Mouse (Mus musculus): ENCODE results near the gene Gm17660. TPM values are rescaled to one million over a fixed set of nuclear protein-coding genes. Genes with fewer than 3 reads are reported as not detected.
"Not testable (repeated sequence)": the region's sequence is repeated elsewhere in the genome, so short reads cannot be mapped to it uniquely, and the experiment has no call there.

The Gm17660 gene
- polyA plus RNA-seq, 1 experiment from 2014 or later, result not detected

GRCm38 (mm10) chr5:104035824-104036223, 41.6 kb downstream of the Gm17660 start:
- WGBS, result 24% methylated on average over 1 of the region's 1 CpGs
- H3K36me3 ChIP-seq (ENCODE audit: control insufficient read depth, insufficient read depth, low read length), result no peaks in the 10 kb centered on the region
- H3K27ac ChIP-seq (ENCODE audit: low read length), result no peak overlapping the region
- H3K9ac ChIP-seq (ENCODE audit: low read length), result no peak overlapping the region
- H3K27me3 ChIP-seq (ENCODE audit: control insufficient read depth, insufficient read depth, low read depth, low read length), result no peaks in the 10 kb centered on the region
- no peak overlapping the region for H3K4me2 ChIP-seq (ENCODE audit: low read depth, low read length)
- H3K4me3 ChIP-seq (ENCODE audit: low read length), result no peak overlapping the region
- H3K4me1 ChIP-seq (replicated peaks; ENCODE audit: control insufficient read depth, insufficient read depth, low read length), result no peaks in the 10 kb centered on the region
- H3K9me3 ChIP-seq (ENCODE audit: control insufficient read depth, low read length), result no peaks in the 10 kb centered on the region
- ATAC-seq (ENCODE audit: low read depth), result no peak

GRCm38 (mm10) chr5:104035066-104035465, 42.3 kb downstream of the Gm17660 start:
- no peaks in the 10 kb centered on the region for H3K9me3 ChIP-seq (ENCODE audit: control insufficient read depth, low read length)
- H3K4me1 ChIP-seq (replicated peaks; ENCODE audit: control insufficient read depth, insufficient read depth, low read length), result no peaks in the 10 kb centered on the region
- no peak overlapping the region for H3K4me3 ChIP-seq (ENCODE audit: low read length)
- no peak for ATAC-seq (ENCODE audit: low read depth)
- no peaks in the 10 kb centered on the region for H3K27me3 ChIP-seq (ENCODE audit: control insufficient read depth, insufficient read depth, low read depth, low read length)
- H3K9ac ChIP-seq (ENCODE audit: low read length), result no peak overlapping the region
- no peaks in the 10 kb centered on the region for H3K36me3 ChIP-seq (ENCODE audit: control insufficient read depth, insufficient read depth, low read length)
- no peak overlapping the region for H3K27ac ChIP-seq (ENCODE audit: low read length)
- H3K4me2 ChIP-seq (ENCODE audit: low read depth, low read length), result no peak overlapping the region

GRCm38 (mm10) chr5:104032434-104033097, 44.8 kb downstream of the Gm17660 start:
- no peaks in the 10 kb centered on the region for H3K9me3 ChIP-seq (ENCODE audit: control insufficient read depth, low read length)
- H3K27ac ChIP-seq (ENCODE audit: low read length), result no peak overlapping the region
- H3K9ac ChIP-seq (ENCODE audit: low read length), result no peak overlapping the region
- WGBS, result 50% methylated on average over 2 of the region's 2 CpGs
- ATAC-seq (ENCODE audit: low read depth), result no peak
- no peaks in the 10 kb centered on the region for H3K36me3 ChIP-seq (ENCODE audit: control insufficient read depth, insufficient read depth, low read length)
- H3K4me3 ChIP-seq (ENCODE audit: low read length), result no peak overlapping the region
- no peak overlapping the region for H3K4me2 ChIP-seq (ENCODE audit: low read depth, low read length)
- no peaks in the 10 kb centered on the region for H3K4me1 ChIP-seq (replicated peaks; ENCODE audit: control insufficient read depth, insufficient read depth, low read length)
- no peaks in the 10 kb centered on the region for H3K27me3 ChIP-seq (ENCODE audit: control insufficient read depth, insufficient read depth, low read depth, low read length)

- no peak for ATAC-seq (ENCODE audit: low read depth)
- H3K27me3 ChIP-seq (ENCODE audit: control insufficient read depth, insufficient read depth, low read depth, low read length), result no peaks in the 10 kb centered on the region
- no peaks in the 10 kb centered on the region for H3K36me3 ChIP-seq (ENCODE audit: control insufficient read depth, insufficient read depth, low read length)
- H3K27ac ChIP-seq (ENCODE audit: low read length), result no peak overlapping the region
- WGBS, result 38% methylated on average over 17 of the region's 17 CpGs
- H3K9ac ChIP-seq (ENCODE audit: low read length), result 0 out of 2 replicates have a peak overlapping the region, but pooled peaks have one; percentile 23
- no peak overlapping the region for H3K4me2 ChIP-seq (ENCODE audit: low read depth, low read length)
- H3K9me3 ChIP-seq (ENCODE audit: control insufficient read depth, low read length), result no peaks in the 10 kb centered on the region
- H3K4me1 ChIP-seq (replicated peaks; ENCODE audit: control insufficient read depth, insufficient read depth, low read length), result peaks cover 16% of the 10 kb centered on the region
- no peak overlapping the region for H3K4me3 ChIP-seq (ENCODE audit: low read length)
Measured at GRCm38 (mm10) chr5:104025245-104025854, 52.1 kb downstream of the Gm17660 start.

- 62% methylated on average over 11 of the region's 11 CpGs for WGBS
- no peaks in the 10 kb centered on the region for H3K27me3 ChIP-seq (ENCODE audit: control insufficient read depth, insufficient read depth, low read depth, low read length)
Measured at GRCm38 (mm10) chr5:104024762-104025161, 52.6 kb downstream of the Gm17660 start.

GRCm38 (mm10) chr5:104024193-104024592, 53.2 kb downstream of the Gm17660 start:
- H3K27ac ChIP-seq (ENCODE audit: low read length), result peak overlapping the region; percentile 26; the same call in 1 of the 2 replicates
- WGBS, result 77% methylated on average over 5 of the region's 5 CpGs
- not testable (repeated sequence) for H3K36me3 ChIP-seq (ENCODE audit: control insufficient read depth, insufficient read depth, low read length)

More at GRCm38 (mm10) chr5:104024762-104025161, 52.6 kb downstream of the Gm17660 start:
- H3K9ac ChIP-seq (ENCODE audit: low read length), result no peak overlapping the region
- no peak overlapping the region for H3K4me2 ChIP-seq (ENCODE audit: low read depth, low read length)
- H3K9me3 ChIP-seq (ENCODE audit: control insufficient read depth, low read length), result no peaks in the 10 kb centered on the region
- peaks cover 21% of the 10 kb centered on the region for H3K4me1 ChIP-seq (replicated peaks; ENCODE audit: control insufficient read depth, insufficient read depth, low read length)
- no peak overlapping the region for H3K27ac ChIP-seq (ENCODE audit: low read length)
- ATAC-seq (ENCODE audit: low read depth), result no peak
- no peak overlapping the region for H3K4me3 ChIP-seq (ENCODE audit: low read length)
- H3K36me3 ChIP-seq (ENCODE audit: control insufficient read depth, insufficient read depth, low read length), result no peaks in the 10 kb centered on the region

GRCm38 (mm10) chr5:104023289-104024020, 54.0 kb downstream of the Gm17660 start:
- no peak for ATAC-seq (ENCODE audit: low read depth)
- Histone ChIP-seq H3K4me2 (ENCODE audit: low read depth, low read length) (peak overlapping the region; percentile 32), H3K4me3 (ENCODE audit: low read length) (peak overlapping the region; percentile 16; the same call in 1 of the 2 replicates), H3K9me3 (ENCODE audit: control insufficient read depth, low read length) (no peaks in the 10 kb centered on the region), H3K27ac (ENCODE audit: low read length) (peak overlapping the region; percentile 52), H3K4me1 (replicated peaks; ENCODE audit: control insufficient read depth, insufficient read depth, low read length) (peaks cover 25% of the 10 kb centered on the region), H3K9ac (ENCODE audit: low read length) (no peak overlapping the region), H3K27me3 (ENCODE audit: control insufficient read depth, insufficient read depth, low read depth, low read length) (no peaks in the 10 kb centered on the region), H3K36me3 (ENCODE audit: control insufficient read depth, insufficient read depth, low read length) (no peaks in the 10 kb centered on the region)
- WGBS, result 57% methylated on average over 8 of the region's 8 CpGs

More at GRCm38 (mm10) chr5:104024193-104024592, 53.2 kb downstream of the Gm17660 start:
- peaks cover 23% of the 10 kb centered on the region for H3K4me1 ChIP-seq (replicated peaks; ENCODE audit: control insufficient read depth, insufficient read depth, low read length)
- not testable (repeated sequence) for H3K4me3 ChIP-seq (ENCODE audit: low read length); H3K9me3 ChIP-seq (ENCODE audit: control insufficient read depth, low read length); H3K27me3 ChIP-seq (ENCODE audit: control insufficient read depth, insufficient read depth, low read depth, low read length); H3K4me2 ChIP-seq (ENCODE audit: low read depth, low read length); H3K9ac ChIP-seq (ENCODE audit: low read length); ATAC-seq (ENCODE audit: low read depth)

GRCm38 (mm10) chr5:104022558-104022957, 54.9 kb downstream of the Gm17660 start:
- Histone ChIP-seq H3K4me2 (ENCODE audit: low read depth, low read length) (peak overlapping the region; percentile 85), H3K27ac (ENCODE audit: low read length) (peak overlapping the region; percentile 91; the same call in 1 of the 2 replicates)
- no peak for ATAC-seq (ENCODE audit: low read depth)

More at GRCm38 (mm10) chr5:104022558-104022957, 54.9 kb downstream of the Gm17660 start:
- H3K27me3 ChIP-seq (ENCODE audit: control insufficient read depth, insufficient read depth, low read depth, low read length), result no peaks in the 10 kb centered on the region
- no peaks in the 10 kb centered on the region for H3K9me3 ChIP-seq (ENCODE audit: control insufficient read depth, low read length)
- WGBS, result 53% methylated on average over 5 of the region's 5 CpGs
- H3K4me3 ChIP-seq (ENCODE audit: low read length), result peak overlapping the region; percentile 68
- peaks cover 2% of the 10 kb centered on the region; the same call in 1 of the 2 replicates for H3K36me3 ChIP-seq (ENCODE audit: control insufficient read depth, insufficient read depth, low read length)
- peaks cover 25% of the 10 kb centered on the region for H3K4me1 ChIP-seq (replicated peaks; ENCODE audit: control insufficient read depth, insufficient read depth, low read length)
- H3K9ac ChIP-seq (ENCODE audit: low read length), result peak overlapping the region; percentile 72

Measured in lung, embryonic 16.5 days (tissue).